Mouse (Mus musculus) megakaryocyte progenitor cell, adult 5-6 weeks (primary cell): ENCODE data around the gene Atp6v1c2. TPM values are rescaled to one million over a fixed set of nuclear protein-coding genes. Genes with fewer than 3 reads are reported as not detected.

Experiments used
- ATAC-seq: replicated peaks from 2 replicates; pipeline ENCODE4 v1.8.0; 2016; ENCODE audit warnings: mild to moderate bottlenecking, moderate TSS enrichment, inconsistent platforms; ENCODE audit not compliant: poor library complexity
- total RNA-seq, 2 experiments: library from RNA; stranded (forward) in 1 of 2; stranded (reverse) in 1 of 2; fragments of 157-497, 149-512 nt in 1 of 2; fragments of 200-1000 nt in 1 of 2; gene quantifications; 2 replicates each; pipeline versions ENCODE4 v1.2.3 to v1.2.4; 2015 to 2017

Gene Atp6v1c2
- not detected in 2 replicates for total RNA-seq (2015)
- not detected in 2 replicates for total RNA-seq (2017)

DNA sequence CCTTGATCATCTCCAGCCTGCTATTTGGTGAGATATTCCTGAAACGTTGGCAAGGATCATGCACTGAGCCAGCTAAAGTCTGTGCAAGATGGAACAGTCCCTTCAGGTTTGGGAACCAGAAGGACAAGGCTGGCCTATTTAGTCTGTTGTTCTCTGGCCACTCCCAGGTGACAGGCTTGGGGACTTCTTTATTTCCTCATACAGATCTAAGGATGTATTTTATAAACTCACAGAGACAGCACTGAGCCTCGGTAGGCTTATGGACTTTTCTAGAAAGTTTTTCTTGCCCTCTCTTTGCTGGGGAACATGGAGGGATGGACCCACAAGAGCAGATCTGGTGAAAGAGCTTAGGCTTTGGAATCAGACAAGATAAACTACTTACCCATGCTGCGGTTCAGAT lies at the start of gene Atp6v1c2:
Gene Atp6v1c2, minus strand, starts transcription at position 101 of the 400 bp plus-strand sequence.
- no peak for ATAC-seq

GRCm38 (mm10) chr12:17376521-17376920 lies 47.4 kb upstream of the Atp6v1c2 start:
- ATAC-seq: no peak

GRCm38 (mm10) chr12:17375243-17375642 lies 46.1 kb upstream of the Atp6v1c2 start:
- 0 out of 2 replicates have a peak, but pooled peaks have one; percentile 7 for ATAC-seq

GRCm38 (mm10) chr12:17373470-17373975 lies 44.4 kb upstream of the Atp6v1c2 start:
- ATAC-seq: no peak

DNA sequence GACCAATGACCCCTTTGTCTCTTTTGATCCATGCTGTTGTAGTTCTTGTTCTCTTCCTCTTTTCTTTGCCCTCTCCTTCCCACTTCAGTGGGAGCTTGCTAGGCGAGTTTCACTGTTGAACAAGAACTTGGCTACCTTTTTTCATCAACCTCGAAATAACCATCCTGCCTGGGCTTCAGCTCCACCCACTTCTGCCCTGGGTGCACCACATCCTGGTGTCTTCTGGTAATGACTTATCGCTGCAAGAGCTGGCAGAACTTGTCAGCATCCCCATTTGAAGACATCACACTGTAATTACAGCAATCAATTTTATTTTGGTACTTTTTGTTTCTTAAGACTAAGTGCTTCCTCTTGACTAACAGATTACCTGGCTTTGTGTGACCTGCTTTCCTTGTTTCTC lies 43.5 kb upstream of the Atp6v1c2 start:
- ATAC-seq: no peak; the same call in 1 of the 2 replicates

GRCm38 (mm10) chr12:17371589-17372235 lies 42.6 kb upstream of the Atp6v1c2 start:
- peak; percentile 54; the same call in 1 of the 2 replicates for ATAC-seq

DNA sequence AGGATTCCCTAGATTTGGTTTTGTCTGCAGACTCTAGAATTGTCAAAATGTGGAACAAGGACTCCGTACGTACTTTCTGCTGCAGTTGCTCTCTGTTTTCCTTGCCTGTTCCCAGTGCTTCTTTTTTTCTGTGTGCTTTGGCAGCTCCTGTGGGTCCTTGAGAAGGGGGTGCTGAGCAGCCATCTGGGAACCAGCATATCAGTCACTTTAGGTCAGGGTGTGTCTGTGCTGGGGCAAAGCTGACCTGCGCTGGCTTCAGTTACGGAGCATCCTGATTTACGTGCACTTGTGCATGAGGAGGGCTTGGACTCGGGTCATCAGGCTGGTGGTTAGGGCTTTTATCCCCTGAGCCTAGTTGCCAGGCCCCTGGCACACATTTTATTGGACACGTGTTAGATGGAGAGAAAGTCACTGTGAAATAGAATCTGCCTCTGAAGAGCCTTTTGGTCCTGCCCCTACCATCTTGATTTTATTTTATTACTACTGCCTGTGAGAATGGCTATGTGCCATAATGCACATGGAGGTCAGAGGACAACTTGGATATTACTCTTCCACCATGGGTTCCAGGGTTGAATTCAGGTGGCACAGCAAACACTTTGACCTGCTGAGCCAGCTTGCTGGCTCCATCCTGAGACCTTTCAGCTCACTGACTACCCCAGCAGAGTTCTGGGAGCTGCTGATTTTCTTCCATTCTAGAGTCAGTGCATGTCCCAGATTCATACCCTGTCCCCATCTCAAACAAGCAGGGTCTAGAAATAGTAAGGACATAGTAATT lies 40.6 kb upstream of the Atp6v1c2 start:
- no peak for ATAC-seq

DNA sequence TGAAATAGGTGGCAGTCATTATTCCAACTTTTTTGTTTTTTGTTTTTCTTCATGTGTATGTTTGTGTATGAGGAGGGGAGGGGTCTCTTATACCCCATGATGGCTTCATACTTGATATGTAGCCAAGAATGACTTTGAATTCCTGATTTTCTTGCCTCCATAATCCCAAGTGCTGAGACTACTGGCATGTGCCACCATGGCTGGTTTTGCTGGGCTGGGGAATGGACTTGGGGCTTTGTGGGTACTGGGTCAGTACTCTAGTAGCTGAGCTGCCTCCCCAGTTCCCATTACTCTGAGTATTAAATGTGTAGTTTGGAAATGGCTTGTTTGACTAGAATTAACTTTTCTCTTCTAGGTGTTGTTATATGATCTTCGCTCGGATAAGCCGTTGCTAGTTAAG lies 40.0 kb upstream of the Atp6v1c2 start:
- no peak for ATAC-seq

- ATAC-seq: peak; percentile 97
Observed at GRCm38 (mm10) chr12:17366981-17367380, 37.8 kb upstream of the Atp6v1c2 start.

DNA sequence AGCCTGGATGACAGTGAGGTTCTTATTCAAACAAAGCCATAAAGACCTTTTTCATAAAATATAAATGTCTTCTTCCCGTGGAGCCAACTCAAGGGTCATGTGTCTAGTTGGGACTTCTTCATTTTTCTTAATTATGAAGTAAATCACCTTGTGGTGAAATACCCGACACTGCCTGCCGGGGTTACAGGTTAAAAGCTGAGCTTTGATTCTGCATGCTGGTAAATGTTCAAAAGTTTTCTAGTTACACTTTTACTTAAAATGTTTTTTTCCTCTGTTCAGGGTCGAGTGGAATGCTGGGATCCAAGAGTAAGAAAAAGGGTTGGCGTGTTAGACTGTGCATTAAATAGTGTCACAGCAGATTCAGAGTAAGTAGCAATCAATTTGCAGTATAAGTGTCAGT lies 33.2 kb upstream of the Atp6v1c2 start:
- no peak for ATAC-seq

DNA sequence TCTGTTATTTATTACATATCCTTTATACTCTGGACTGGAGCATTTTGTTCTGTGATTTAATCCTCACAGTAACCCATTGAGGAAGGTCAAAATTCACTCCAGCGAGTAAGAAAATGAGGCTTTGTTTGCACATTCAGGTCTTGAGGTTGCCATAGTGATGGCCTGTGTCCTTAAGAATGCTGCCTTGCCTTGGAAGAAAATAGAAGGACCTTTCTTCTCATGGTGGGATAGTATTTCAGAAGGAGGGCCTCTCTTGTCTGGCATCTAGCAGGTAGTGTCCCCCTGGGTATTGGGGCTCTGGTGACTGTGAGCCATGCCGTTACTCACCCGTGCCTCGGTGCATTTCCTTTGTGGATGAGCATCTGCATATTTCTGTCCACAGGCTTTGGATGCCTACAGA lies 31.5 kb upstream of the Atp6v1c2 start:
- ATAC-seq: no peak

DNA sequence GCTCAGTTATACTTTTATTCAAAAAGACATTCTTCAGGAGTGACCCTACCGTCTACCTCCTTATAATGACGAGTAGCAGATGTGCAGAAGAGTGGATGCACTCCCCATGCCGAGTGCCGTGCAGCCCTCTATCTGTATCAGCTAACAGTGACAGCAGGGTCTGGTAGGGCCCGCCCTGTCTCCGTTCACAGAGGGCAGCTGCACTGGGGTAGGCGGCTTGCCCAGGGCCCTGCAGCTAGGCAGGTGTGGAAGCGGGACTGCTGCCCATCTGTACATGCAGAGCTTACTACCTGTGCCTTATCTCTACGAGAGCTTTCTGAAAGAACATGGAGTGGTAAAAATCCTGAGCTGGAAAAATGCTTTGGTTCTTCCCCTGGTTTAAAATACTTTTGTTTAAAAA lies 30.9 kb upstream of the Atp6v1c2 start:
- ATAC-seq: no peak

DNA sequence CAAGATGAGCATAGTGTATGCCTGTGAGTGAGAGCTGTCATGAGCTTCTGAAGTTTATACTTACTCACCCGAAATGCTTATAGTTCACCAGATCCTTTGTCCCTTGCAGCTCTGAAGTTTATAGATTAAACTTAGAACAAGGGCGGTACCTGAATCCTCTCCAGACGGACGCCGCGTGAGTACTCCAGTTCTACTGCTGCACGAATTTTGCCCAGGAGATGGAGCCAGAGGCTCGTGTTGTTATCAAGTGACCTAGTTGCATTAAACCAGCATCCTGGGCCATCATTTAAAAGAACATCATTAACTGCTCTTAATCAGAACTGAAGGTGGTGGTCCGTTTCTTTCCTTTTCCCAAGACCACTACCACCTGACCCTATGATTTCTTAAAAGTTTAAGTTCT lies 29.8 kb upstream of the Atp6v1c2 start:
- peak; percentile 58; the same call in 1 of the 2 replicates for ATAC-seq

DNA sequence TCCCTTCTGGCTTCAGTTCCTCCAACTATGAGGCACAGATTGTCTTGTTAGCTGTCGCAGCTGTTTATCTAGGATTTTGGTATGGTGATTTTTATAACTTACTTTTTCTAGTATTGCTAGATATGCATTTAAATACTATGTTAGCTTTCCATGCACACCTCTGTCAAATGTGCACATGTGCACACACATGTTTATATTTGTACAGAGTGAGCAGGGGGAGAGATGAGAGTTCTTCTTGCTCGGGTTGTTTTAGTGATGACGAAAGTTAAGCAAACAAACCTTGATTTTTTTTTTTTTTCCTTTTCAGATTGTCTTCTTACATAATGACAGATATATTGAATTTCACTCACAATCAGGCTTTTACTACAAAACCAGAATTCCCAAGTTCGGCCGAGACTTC lies 28.6 kb upstream of the Atp6v1c2 start:
- ATAC-seq: no peak

- ATAC-seq: peak; percentile 73
Observed at GRCm38 (mm10) chr12:17356853-17357252, 27.7 kb upstream of the Atp6v1c2 start.

GRCm38 (mm10) chr12:17350106-17350505 lies 20.9 kb upstream of the Atp6v1c2 start:
- no peak for ATAC-seq

DNA sequence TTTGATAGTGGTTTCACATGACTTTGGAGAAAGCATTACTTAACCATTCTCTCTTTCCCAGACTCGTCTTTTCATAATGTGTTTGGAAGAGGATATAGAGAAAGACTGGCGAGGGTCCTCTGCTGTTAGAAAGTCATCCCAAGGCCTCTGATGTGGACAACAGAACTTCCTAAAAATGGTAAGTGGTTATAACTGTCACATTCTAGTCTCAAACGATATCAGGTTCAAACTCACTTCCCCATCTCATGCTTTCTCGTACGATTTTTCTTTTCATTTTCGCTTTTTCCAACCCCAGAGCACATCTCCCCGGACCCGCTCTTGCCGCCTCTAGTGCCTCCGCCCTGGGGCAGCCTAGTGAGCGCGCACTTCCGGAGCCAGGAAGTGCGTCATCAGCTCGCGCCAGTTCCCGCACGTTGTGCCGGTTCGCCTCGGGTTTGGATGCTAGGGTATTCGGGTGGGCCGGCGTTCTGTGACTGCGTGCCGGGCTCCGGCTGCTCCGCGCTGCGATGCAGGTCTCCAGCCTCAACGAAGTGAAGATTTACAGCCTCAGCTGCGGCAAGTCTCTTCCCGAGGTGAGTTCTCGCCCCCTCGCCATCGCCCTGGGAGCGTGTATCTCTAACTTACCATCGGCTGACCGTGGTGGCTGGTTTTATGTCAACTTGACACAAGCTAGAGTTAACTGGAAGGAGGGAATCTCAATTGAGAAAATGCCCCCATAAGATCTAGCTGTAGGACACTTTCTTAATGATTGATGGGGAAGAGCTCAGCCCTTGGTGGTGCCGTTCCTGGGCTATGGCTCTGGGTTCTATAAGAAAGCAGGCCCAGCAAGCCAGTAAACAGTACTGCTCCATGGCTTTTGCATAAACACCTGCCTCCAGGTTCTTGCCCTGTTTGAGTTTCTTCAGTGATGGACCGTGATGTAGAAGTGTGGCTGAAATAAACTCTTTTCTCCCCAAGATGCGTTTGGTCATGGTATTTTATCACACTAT lies 19.2 kb upstream of the Atp6v1c2 start, which contains the start of gene Nol10:
Gene Nol10, plus strand, starts transcription at position 411 of the 989 bp plus-strand sequence.
- ATAC-seq: peak; percentile 98

- peak; percentile 40 for ATAC-seq
Observed at GRCm38 (mm10) chr12:17347327-17348047, 18.3 kb upstream of the Atp6v1c2 start.

GRCm38 (mm10) chr12:17339114-17339905 lies 10.2 kb upstream of the Atp6v1c2 start:
- peak; percentile 82 for ATAC-seq
